Mouse (Mus musculus) ES-E14 (cell line): ENCODE results near the gene Flot2.

Experiments
- CHD2 ChIP-seq: IDR thresholded peaks from 2 replicates; pipeline ENCODE4 v1.6.1; 2014; ENCODE audit warnings: mild to moderate bottlenecking, low read depth, low read length, inconsistent platforms
- HCFC1 ChIP-seq: IDR thresholded peaks from 2 replicates; pipeline ENCODE4 v1.6.1; 2012; ENCODE audit warnings: low read length, inconsistent platforms, borderline replicate concordance; ENCODE audit not compliant: insufficient read depth
- ZNF384 ChIP-seq: IDR thresholded peaks from 2 replicates; pipeline ENCODE4 v1.6.1; 2012; ENCODE audit warnings: low read depth, low read length, inconsistent platforms

- TF ChIP-seq HCFC1 (no peak), ZNF384 (no peak), CHD2 (no peak)
Observed at GRCm38 (mm10) chr11:78071938-78072337, 34.2 kb downstream of the Flot2 start.
